Mouse (Mus musculus): ENCODE measurements at regions not wholly inside any gene's neighbourhood (a gene's known extent, or its start where the extent isn't known, plus 50 kb on each side); places are given as distances from the start of the nearest gene placed in this dataset.
"Not testable (repeated sequence)": the region's sequence is repeated elsewhere in the genome, so short reads cannot be mapped to it uniquely, and the experiment has no call there.

GRCm38 (mm10) chr3:6984918-6985317, 364.7 kb upstream of the 1700008P02Rik start:
- H3K4me3 ChIP-seq: no peak overlapping the region
- H3K4me1 ChIP-seq: no peaks in the 10 kb centered on the region
- H3K27ac ChIP-seq: no peak overlapping the region
- H3K4me2 ChIP-seq: no peak overlapping the region
- H3K27me3 ChIP-seq: no peaks in the 10 kb centered on the region
- no peaks in the 10 kb centered on the region for H3K9me3 ChIP-seq
- no peak for ATAC-seq (ENCODE audit: borderline replicate concordance, extremely low read depth, low FRiP score, low TSS enrichment)
- H3K9ac ChIP-seq: no peak overlapping the region
- 70% methylated on average over 4 of the region's 4 CpGs for WGBS
- H3K36me3 ChIP-seq: no peaks in the 10 kb centered on the region

- WGBS: 82% methylated on average over 7 of the region's 7 CpGs
- Histone ChIP-seq H3K27ac (no peak overlapping the region), H3K27me3 (no peaks in the 10 kb centered on the region), H3K4me2 (no peak overlapping the region), H3K4me3 (no peak overlapping the region), H3K9me3 (no peaks in the 10 kb centered on the region), H3K4me1 (no peaks in the 10 kb centered on the region), H3K36me3 (no peaks in the 10 kb centered on the region), H3K9ac (no peak overlapping the region)
- ATAC-seq (ENCODE audit: borderline replicate concordance, extremely low read depth, low FRiP score, low TSS enrichment): no peak
Observed at GRCm38 (mm10) chr3:6957681-6958080, 337.4 kb upstream of the 1700008P02Rik start.

GRCm38 (mm10) chr3:6932535-6933103, 312.4 kb upstream of the 1700008P02Rik start:
- no peak overlapping the region for H3K4me3 ChIP-seq
- H3K27ac ChIP-seq: no peak overlapping the region
- ATAC-seq (ENCODE audit: borderline replicate concordance, extremely low read depth, low FRiP score, low TSS enrichment): no peak
- no peaks in the 10 kb centered on the region for H3K27me3 ChIP-seq
- no peak overlapping the region for H3K4me2 ChIP-seq
- H3K4me1 ChIP-seq: no peaks in the 10 kb centered on the region
- no peak overlapping the region for H3K9ac ChIP-seq
- WGBS: 81% methylated on average over 4 of the region's 4 CpGs
- no peaks in the 10 kb centered on the region for H3K9me3 ChIP-seq
- no peaks in the 10 kb centered on the region for H3K36me3 ChIP-seq

GRCm38 (mm10) chr3:6926737-6927136, 306.5 kb upstream of the 1700008P02Rik start:
- Histone ChIP-seq H3K4me2 (no peak overlapping the region), H3K4me3 (no peak overlapping the region), H3K36me3 (no peaks in the 10 kb centered on the region), H3K27me3 (no peaks in the 10 kb centered on the region), H3K27ac (no peak overlapping the region), H3K9me3 (no peaks in the 10 kb centered on the region), H3K4me1 (no peaks in the 10 kb centered on the region), H3K9ac (no peak overlapping the region)
- no peak for ATAC-seq (ENCODE audit: borderline replicate concordance, extremely low read depth, low FRiP score, low TSS enrichment)
- WGBS: 58% methylated on average over 1 of the region's 1 CpGs

- H3K9ac ChIP-seq; H3K4me1 ChIP-seq; ATAC-seq (ENCODE audit: borderline replicate concordance, extremely low read depth, low FRiP score, low TSS enrichment); H3K4me3 ChIP-seq; H3K4me2 ChIP-seq; H3K36me3 ChIP-seq; H3K27ac ChIP-seq; H3K9me3 ChIP-seq; H3K27me3 ChIP-seq: not testable (repeated sequence)
- 48% methylated on average over 2 of the region's 2 CpGs for WGBS
Observed at GRCm38 (mm10) chr3:6922647-6923046, 302.4 kb upstream of the 1700008P02Rik start.

GRCm38 (mm10) chr3:6920253-6920652, 300.0 kb upstream of the 1700008P02Rik start:
- Histone ChIP-seq H3K27ac (no peak overlapping the region), H3K9ac (no peak overlapping the region), H3K9me3 (no peaks in the 10 kb centered on the region), H3K4me1 (no peaks in the 10 kb centered on the region), H3K36me3 (no peaks in the 10 kb centered on the region), H3K27me3 (no peaks in the 10 kb centered on the region), H3K4me2 (no peak overlapping the region), H3K4me3 (no peak overlapping the region)
- 45% methylated on average over 3 of the region's 3 CpGs for WGBS
- no peak for ATAC-seq (ENCODE audit: borderline replicate concordance, extremely low read depth, low FRiP score, low TSS enrichment)

- H3K27ac ChIP-seq: no peak overlapping the region
- H3K36me3 ChIP-seq: no peaks in the 10 kb centered on the region
- 57% methylated on average over 1 of the region's 1 CpGs for WGBS
- H3K9me3 ChIP-seq: no peaks in the 10 kb centered on the region
- no peak overlapping the region for H3K9ac ChIP-seq
- H3K4me1 ChIP-seq: no peaks in the 10 kb centered on the region
- H3K4me3 ChIP-seq: no peak overlapping the region
- H3K4me2 ChIP-seq: no peak overlapping the region
- no peak for ATAC-seq (ENCODE audit: borderline replicate concordance, extremely low read depth, low FRiP score, low TSS enrichment)
- no peaks in the 10 kb centered on the region for H3K27me3 ChIP-seq
Observed at GRCm38 (mm10) chr3:6887936-6888335, 267.7 kb upstream of the 1700008P02Rik start.

- WGBS: 78% methylated on average over 7 of the region's 7 CpGs
Observed at GRCm38 (mm10) chr3:6887053-6887700, 266.9 kb upstream of the 1700008P02Rik start.

GRCm38 (mm10) chr3:6886200-6887052, 266.2 kb upstream of the 1700008P02Rik start:
- no peak for ATAC-seq (ENCODE audit: borderline replicate concordance, extremely low read depth, low FRiP score, low TSS enrichment)
- no peak overlapping the region for H3K4me3 ChIP-seq
- no peak overlapping the region for H3K27ac ChIP-seq
- no peaks in the 10 kb centered on the region for H3K9me3 ChIP-seq
- H3K4me1 ChIP-seq: no peaks in the 10 kb centered on the region
- WGBS: 74% methylated on average over 4 of the region's 4 CpGs
- H3K4me2 ChIP-seq: no peak overlapping the region
- no peaks in the 10 kb centered on the region for H3K27me3 ChIP-seq
- no peaks in the 10 kb centered on the region for H3K36me3 ChIP-seq
- H3K9ac ChIP-seq: no peak overlapping the region

More at GRCm38 (mm10) chr3:6887053-6887700, 266.9 kb upstream of the 1700008P02Rik start:
- no peaks in the 10 kb centered on the region for H3K36me3 ChIP-seq
- ATAC-seq (ENCODE audit: borderline replicate concordance, extremely low read depth, low FRiP score, low TSS enrichment): no peak
- H3K9ac ChIP-seq: no peak overlapping the region
- H3K27me3 ChIP-seq: no peaks in the 10 kb centered on the region
- no peak overlapping the region for H3K4me3 ChIP-seq
- no peak overlapping the region for H3K27ac ChIP-seq
- H3K9me3 ChIP-seq: no peaks in the 10 kb centered on the region
- no peaks in the 10 kb centered on the region for H3K4me1 ChIP-seq
- no peak overlapping the region for H3K4me2 ChIP-seq

- Histone ChIP-seq H3K27ac (no peak overlapping the region), H3K9ac (no peak overlapping the region), H3K27me3 (no peaks in the 10 kb centered on the region), H3K4me2 (no peak overlapping the region), H3K4me1 (no peaks in the 10 kb centered on the region), H3K9me3 (no peaks in the 10 kb centered on the region), H3K4me3 (no peak overlapping the region), H3K36me3 (no peaks in the 10 kb centered on the region)
- 70% methylated on average over 1 of the region's 1 CpGs for WGBS
- no peak for ATAC-seq (ENCODE audit: borderline replicate concordance, extremely low read depth, low FRiP score, low TSS enrichment)
Observed at GRCm38 (mm10) chr3:6883401-6883800, 263.2 kb upstream of the 1700008P02Rik start.

GRCm38 (mm10) chr3:6876265-6876664, 256.0 kb upstream of the 1700008P02Rik start:
- H3K4me1 ChIP-seq: no peaks in the 10 kb centered on the region
- ATAC-seq (ENCODE audit: borderline replicate concordance, extremely low read depth, low FRiP score, low TSS enrichment): no peak
- WGBS: 85% methylated on average over 5 of the region's 5 CpGs

GRCm38 (mm10) chr3:6872170-6872569, 251.9 kb upstream of the 1700008P02Rik start:
- no peak overlapping the region for H3K9ac ChIP-seq
- ATAC-seq (ENCODE audit: borderline replicate concordance, extremely low read depth, low FRiP score, low TSS enrichment): no peak
- WGBS: 60% methylated on average over 3 of the region's 3 CpGs
- no peaks in the 10 kb centered on the region for H3K9me3 ChIP-seq
- no peaks in the 10 kb centered on the region for H3K4me1 ChIP-seq
- no peak overlapping the region for H3K4me3 ChIP-seq
- H3K36me3 ChIP-seq: no peaks in the 10 kb centered on the region
- no peak overlapping the region for H3K27ac ChIP-seq
- no peaks in the 10 kb centered on the region for H3K27me3 ChIP-seq
- H3K4me2 ChIP-seq: no peak overlapping the region

More at GRCm38 (mm10) chr3:6876265-6876664, 256.0 kb upstream of the 1700008P02Rik start:
- Histone ChIP-seq H3K36me3 (no peaks in the 10 kb centered on the region), H3K27ac (no peak overlapping the region), H3K4me3 (no peak overlapping the region), H3K9me3 (no peaks in the 10 kb centered on the region), H3K4me2 (no peak overlapping the region), H3K27me3 (no peaks in the 10 kb centered on the region), H3K9ac (no peak overlapping the region)

Data from lung, embryonic 15.5 days (tissue).